Mouse (Mus musculus): ENCODE measurements around the gene Tlr7. TPM values are rescaled to one million over a fixed set of nuclear protein-coding genes. Genes with fewer than 3 reads are reported as not detected.
"Not testable (repeated sequence)": the region's sequence is repeated elsewhere in the genome, so short reads cannot be mapped to it uniquely, and the experiment has no call there.

Tlr7 gene
- 1 to 10 TPM; 1.7 to 1.8 TPM for total RNA-seq (2021)

GRCm38 (mm10) chrX:167330399-167330798, at the start of gene Tlr7:
TSS of gene Tlr7 (minus strand) at chrX:167330558.
- intact Hi-C loops (cut with DNase I): no loop called here
- no peak for DNase-seq (ENCODE audit: low spot score)

GRCm38 (mm10) chrX:167380073-167380472, 49.7 kb upstream of the Tlr7 start:
- intact Hi-C loops (cut with DNase I): no loop called here
- DNase-seq (ENCODE audit: low spot score): no peak

- intact Hi-C loops (cut with DNase I); DNase-seq (ENCODE audit: low spot score): not testable (repeated sequence)
These were observed 30.9 kb upstream of the Tlr7 start for GRCm38 (mm10) chrX:167361231-167361630.

GRCm38 (mm10) chrX:167359704-167360103, 29.3 kb upstream of the Tlr7 start:
- intact Hi-C loops (cut with DNase I): loop anchor here (5.0 kb wide), 1 partner anchor 67 kb away; no protein-coding TSS in a partner anchor
- no peak for DNase-seq (ENCODE audit: low spot score)

- DNase-seq (ENCODE audit: low spot score): no peak
- intact Hi-C loops (cut with DNase I): loop anchor here (5.0 kb wide), 1 partner anchor 65 kb away; no protein-coding TSS in a partner anchor
These were observed 27.1 kb upstream of the Tlr7 start for GRCm38 (mm10) chrX:167357415-167357814.

GRCm38 (mm10) chrX:167355965-167356364, 25.6 kb upstream of the Tlr7 start:
- intact Hi-C loops (cut with DNase I): loop anchor here (5.0 kb wide), 1 partner anchor 64 kb away; no protein-coding TSS in a partner anchor
- no peak for DNase-seq (ENCODE audit: low spot score)

- DNase-seq (ENCODE audit: low spot score): no peak
- intact Hi-C loops (cut with DNase I): no loop called here
These were observed 23.3 kb upstream of the Tlr7 start for GRCm38 (mm10) chrX:167353617-167354016.

GRCm38 (mm10) chrX:167346440-167346839, 16.1 kb upstream of the Tlr7 start:
- intact Hi-C loops (cut with DNase I): no loop called here

GRCm38 (mm10) chrX:167344356-167344755, 14.0 kb upstream of the Tlr7 start:
- DNase-seq (ENCODE audit: low spot score): no peak
- intact Hi-C loops (cut with DNase I): no loop called here

More at GRCm38 (mm10) chrX:167346440-167346839, 16.1 kb upstream of the Tlr7 start:
- DNase-seq (ENCODE audit: low spot score): no peak

- intact Hi-C loops (cut with DNase I): no loop called here
- DNase-seq (ENCODE audit: low spot score): no peak
These were observed 11.5 kb upstream of the Tlr7 start for GRCm38 (mm10) chrX:167341811-167342210.

- intact Hi-C loops (cut with DNase I): no loop called here
- no peak for DNase-seq (ENCODE audit: low spot score)
These were observed 9.8 kb upstream of the Tlr7 start for GRCm38 (mm10) chrX:167340190-167340589.

GRCm38 (mm10) chrX:167337990-167338389, 7.6 kb upstream of the Tlr7 start:
- no peak for DNase-seq (ENCODE audit: low spot score)
- intact Hi-C loops (cut with DNase I): no loop called here

GRCm38 (mm10) chrX:167334571-167334970, 4.2 kb upstream of the Tlr7 start:
- intact Hi-C loops (cut with DNase I): no loop called here
- DNase-seq (ENCODE audit: low spot score): no peak

- intact Hi-C loops (cut with DNase I): no loop called here
- DNase-seq (ENCODE audit: low spot score): no peak
These were observed 2.2 kb upstream of the Tlr7 start for GRCm38 (mm10) chrX:167332607-167333006.

GRCm38 (mm10) chrX:167330993-167331392, 635 bp upstream of the Tlr7 start:
- intact Hi-C loops (cut with DNase I): no loop called here
- no peak for DNase-seq (ENCODE audit: low spot score)

GRCm38 (mm10) chrX:167329620-167330019, 738 bp downstream of the Tlr7 start:
- intact Hi-C loops (cut with DNase I): no loop called here
- no peak for DNase-seq (ENCODE audit: low spot score)

GRCm38 (mm10) chrX:167329098-167329497, 1.3 kb downstream of the Tlr7 start:
- no peak for DNase-seq (ENCODE audit: low spot score)
- intact Hi-C loops (cut with DNase I): no loop called here

- no peak for DNase-seq (ENCODE audit: low spot score)
- intact Hi-C loops (cut with DNase I): no loop called here
These were observed 1.8 kb downstream of the Tlr7 start for GRCm38 (mm10) chrX:167328519-167328918.

GRCm38 (mm10) chrX:167323742-167324141, 6.6 kb downstream of the Tlr7 start:
- no peak for DNase-seq (ENCODE audit: low spot score)
- intact Hi-C loops (cut with DNase I): no loop called here

GRCm38 (mm10) chrX:167321233-167321806, 9.0 kb downstream of the Tlr7 start:
- intact Hi-C loops (cut with DNase I): no loop called here
- DNase-seq (ENCODE audit: low spot score): no peak

GRCm38 (mm10) chrX:167318819-167319396, 11.4 kb downstream of the Tlr7 start:
- intact Hi-C loops (cut with DNase I): no loop called here
- DNase-seq (ENCODE audit: low spot score): no peak

GRCm38 (mm10) chrX:167315766-167316165, 14.6 kb downstream of the Tlr7 start:
- intact Hi-C loops (cut with DNase I): no loop called here
- DNase-seq (ENCODE audit: low spot score): no peak

Measured in heart, postnatal 25 days (tissue).